Mouse (Mus musculus): ENCODE data around the gene Zfp346. TPM values are rescaled to one million over a fixed set of nuclear protein-coding genes. Genes with fewer than 3 reads are reported as not detected.
"Not testable (repeated sequence)": the region's sequence is repeated elsewhere in the genome, so short reads cannot be mapped to it uniquely, and the experiment has no call there.

The Zfp346 gene
- total and polyA plus RNA-seq, 2 experiments from 2014 or later: 20.5 to 32.8 TPM

- DNase-seq; H3K9me3 ChIP-seq (ENCODE audit: low read length); H3K27ac ChIP-seq (ENCODE audit: low read depth, low read length); H3K9ac ChIP-seq; H3K36me3 ChIP-seq (ENCODE audit: insufficient read depth); H3K4me1 ChIP-seq (ENCODE audit: insufficient read depth); H3K4me2 ChIP-seq (ENCODE audit: low read depth); H3K27me3 ChIP-seq (ENCODE audit: insufficient read depth, low read length); H3K4me3 ChIP-seq (ENCODE audit: low read depth, low read length); ATAC-seq: not testable (repeated sequence)
- WGBS: 91% methylated on average over 3 of the region's 3 CpGs
- peak; percentile 24; the same call in 1 of the 2 replicates for TF ChIP-seq CTCF (IDR thresholded peaks at IDR 0.05; ENCODE audit: low read depth)
Measured at GRCm38 (mm10) chr13:55097841-55098240, 7.3 kb upstream of the Zfp346 start.

GRCm38 (mm10) chr13:55099066-55099725, 5.9 kb upstream of the Zfp346 start:
- no peaks in the 10 kb centered on the region for H3K27me3 ChIP-seq (ENCODE audit: insufficient read depth, low read length)
- peak overlapping the region; percentile 66 for H3K4me2 ChIP-seq (ENCODE audit: low read depth)
- TF ChIP-seq CTCF (IDR thresholded peaks at IDR 0.05; ENCODE audit: low read depth): no peak
- peak overlapping the region; percentile 86; the same call in 1 of the 2 replicates for H3K27ac ChIP-seq (ENCODE audit: low read depth, low read length)
- H3K9ac ChIP-seq: peak overlapping the region; percentile 89
- ATAC-seq (no peak), DNase-seq (peak; percentile 43)
- no peaks in the 10 kb centered on the region for H3K36me3 ChIP-seq (ENCODE audit: insufficient read depth)
- no peaks in the 10 kb centered on the region for H3K9me3 ChIP-seq (ENCODE audit: low read length)
- H3K4me3 ChIP-seq (ENCODE audit: low read depth, low read length): peak overlapping the region; percentile 89
- H3K4me1 ChIP-seq (ENCODE audit: insufficient read depth): 0 out of 2 replicates have a peak, but pooled peaks cover 4% of the 10 kb centered on the region
- WGBS: 29% methylated on average over 20 of the region's 20 CpGs

- peak; percentile 93 for DNase-seq
- 1% methylated on average over 74 of the region's 81 CpGs for WGBS
- 0 out of 2 replicates have a peak, but pooled peaks cover 4% of the 10 kb centered on the region for H3K4me1 ChIP-seq (ENCODE audit: insufficient read depth)
- H3K27ac ChIP-seq (ENCODE audit: low read depth, low read length): peak within 1 kb of the TSS; percentile 86
- H3K27me3 ChIP-seq (ENCODE audit: insufficient read depth, low read length): no peaks in the 10 kb centered on the region
- no peaks in the 10 kb centered on the region for H3K9me3 ChIP-seq (ENCODE audit: low read length)
- peak; percentile 61 for TF ChIP-seq CTCF (IDR thresholded peaks at IDR 0.05; ENCODE audit: low read depth)
- H3K4me2 ChIP-seq (ENCODE audit: low read depth): peak within 1 kb of the TSS; percentile 66
- peak; percentile 95 for ATAC-seq
- H3K36me3 ChIP-seq (ENCODE audit: insufficient read depth): no peaks in the 10 kb centered on the region
- peak within 1 kb of the TSS; percentile 89 for H3K9ac ChIP-seq
- peak within 1 kb of the TSS; percentile 89 for H3K4me3 ChIP-seq (ENCODE audit: low read depth, low read length)
Measured at GRCm38 (mm10) chr13:55099726-55100478, 5.2 kb upstream of the Zfp346 start, which contains the start of gene Uimc1. TSS of gene Uimc1 (minus strand) at chr13:55100300.

GRCm38 (mm10) chr13:55101627-55102026, 3.5 kb upstream of the Zfp346 start:
- 98% methylated on average over 11 of the region's 11 CpGs for WGBS
- H3K4me2 ChIP-seq (ENCODE audit: low read depth): no peak overlapping the region
- ATAC-seq (no peak), DNase-seq (no peak)
- TF ChIP-seq CTCF (IDR thresholded peaks at IDR 0.05; ENCODE audit: low read depth): no peak
- no peaks in the 10 kb centered on the region for H3K27me3 ChIP-seq (ENCODE audit: insufficient read depth, low read length)
- no peaks in the 10 kb centered on the region for H3K36me3 ChIP-seq (ENCODE audit: insufficient read depth)
- no peak overlapping the region for H3K27ac ChIP-seq (ENCODE audit: low read depth, low read length)
- H3K4me3 ChIP-seq (ENCODE audit: low read depth, low read length): no peak overlapping the region
- H3K9me3 ChIP-seq (ENCODE audit: low read length): no peaks in the 10 kb centered on the region
- no peak overlapping the region for H3K9ac ChIP-seq
- peaks cover 10% of the 10 kb centered on the region for H3K4me1 ChIP-seq (ENCODE audit: insufficient read depth)

- no peak for DNase-seq
- no peak for ATAC-seq
- H3K4me3 ChIP-seq (ENCODE audit: low read depth, low read length): no peak overlapping the region
- H3K9me3 ChIP-seq (ENCODE audit: low read length): no peaks in the 10 kb centered on the region
- H3K9ac ChIP-seq: no peak overlapping the region
- WGBS: 94% methylated on average over 3 of the region's 3 CpGs
- no peak overlapping the region for H3K4me2 ChIP-seq (ENCODE audit: low read depth)
- no peaks in the 10 kb centered on the region for H3K27me3 ChIP-seq (ENCODE audit: insufficient read depth, low read length)
- H3K4me1 ChIP-seq (ENCODE audit: insufficient read depth): peaks cover 10% of the 10 kb centered on the region
- H3K27ac ChIP-seq (ENCODE audit: low read depth, low read length): no peak overlapping the region
- no peaks in the 10 kb centered on the region for H3K36me3 ChIP-seq (ENCODE audit: insufficient read depth)
- no peak for TF ChIP-seq CTCF (IDR thresholded peaks at IDR 0.05; ENCODE audit: low read depth)
Measured at GRCm38 (mm10) chr13:55102366-55102765, 2.7 kb upstream of the Zfp346 start.

- H3K27ac ChIP-seq (ENCODE audit: low read depth, low read length): no peak overlapping the region
- H3K36me3 ChIP-seq (ENCODE audit: insufficient read depth): no peaks in the 10 kb centered on the region; the same call in 1 of the 2 replicates
- no peak for ATAC-seq
- 76% methylated on average over 2 of the region's 2 CpGs for WGBS
- no peak for DNase-seq
- no peak overlapping the region for H3K4me3 ChIP-seq (ENCODE audit: low read depth, low read length)
- no peak overlapping the region for H3K4me2 ChIP-seq (ENCODE audit: low read depth)
- H3K27me3 ChIP-seq (ENCODE audit: insufficient read depth, low read length): no peaks in the 10 kb centered on the region
- H3K9me3 ChIP-seq (ENCODE audit: low read length): no peaks in the 10 kb centered on the region
- H3K9ac ChIP-seq: no peak overlapping the region
- no peak for TF ChIP-seq CTCF (IDR thresholded peaks at IDR 0.05; ENCODE audit: low read depth)
- peaks cover 10% of the 10 kb centered on the region for H3K4me1 ChIP-seq (ENCODE audit: insufficient read depth)
Measured at GRCm38 (mm10) chr13:55103351-55103750, 1.8 kb upstream of the Zfp346 start.

Measured in forebrain, postnatal 0 days (tissue).